Mouse (Mus musculus) MEL (cell line): ENCODE measurements around the gene Fbxw4. TPM values are rescaled to one million over a fixed set of nuclear protein-coding genes. Genes with fewer than 3 reads are reported as not detected.

Source experiments
- DNase-seq: peaks from one replicate; pipeline ENCODE4 v3.0.0; 2011; ENCODE audit warnings: low read depth, low spot score
- H3K27ac ChIP-seq: 2 replicates; pipeline ENCODE4 v1.5.1; 2012; ENCODE audit warnings: low read depth, mild to moderate bottlenecking, control low read depth, low read length, moderate library complexity; ENCODE audit not compliant: control insufficient read depth
- H3K27me3 ChIP-seq, 2 experiments: fragments of 150-350 bp in 1 of 2; sonication (generic) in 1 of 2; 2 replicates each; pipeline ENCODE4 v1.6.1; 2012; ENCODE audit warnings: low read length in 2 of 2, mild to moderate bottlenecking in 2 of 2, improper control_type of control experiment in 1 of 2, moderate library complexity in 1 of 2; ENCODE audit not compliant: insufficient read depth in 2 of 2, control insufficient read depth in 1 of 2
- H3K36me3 ChIP-seq, 2 experiments: 2 replicates each; pipeline ENCODE4 v1.6.1; 2012 to 2014; ENCODE audit warnings: low read length in 2 of 2, improper control_type of control experiment in 1 of 2, inconsistent platforms in 1 of 2, mild to moderate bottlenecking in 1 of 2; ENCODE audit not compliant: insufficient read depth in 2 of 2, control insufficient read depth in 1 of 2
- H3K4me1 ChIP-seq, 2 experiments: fragments of 150-350 bp in 1 of 2; sonication (generic) in 1 of 2; 2 replicates each; pipeline ENCODE4 v1.6.1; 2012; ENCODE audit warnings: low read length in 2 of 2, improper control_type of control experiment in 1 of 2, mild to moderate bottlenecking in 1 of 2; ENCODE audit not compliant: insufficient read depth in 2 of 2, control insufficient read depth in 1 of 2
- H3K4me3 ChIP-seq, 2 experiments: fragments of 150-350 bp in 1 of 2; sonication (generic) in 1 of 2; 2 replicates each; pipeline ENCODE4 v1.5.1; 2012; ENCODE audit warnings: low read depth in 2 of 2, low read length in 2 of 2, mild to moderate bottlenecking in 2 of 2, moderate library complexity in 2 of 2, control low read depth in 1 of 2, improper control_type of control experiment in 1 of 2; ENCODE audit not compliant: control insufficient read depth in 1 of 2, insufficient read depth in 1 of 2
- H3K79me2 ChIP-seq: 2 replicates; pipeline ENCODE4 v1.6.1; 2012; ENCODE audit warnings: mild to moderate bottlenecking, low read length, moderate library complexity; ENCODE audit not compliant: control insufficient read depth, poor library complexity, insufficient read depth
- H3K9ac ChIP-seq: 2 replicates; pipeline ENCODE4 v1.6.1; 2012; ENCODE audit warnings: low read depth, mild to moderate bottlenecking, control low read depth, low read length, moderate library complexity; ENCODE audit not compliant: control insufficient read depth, poor library complexity, severe bottlenecking
- H3K9me3 ChIP-seq: fragments of 150-350 bp; sonication (generic); replicated peaks from 2 replicates; pipeline ENCODE4 v1.6.1; 2012; ENCODE audit warnings: mild to moderate bottlenecking, low read length, improper control_type of control experiment, moderate library complexity; ENCODE audit not compliant: insufficient read depth
- BHLHE40 ChIP-seq: IDR thresholded peaks from 2 replicates; pipeline ENCODE4 v1.6.1; 2012; ENCODE audit warnings: low read depth, mild to moderate bottlenecking, inconsistent platforms, low read length, improper control_type of control experiment, borderline replicate concordance
- CHD1 ChIP-seq: IDR thresholded peaks from 2 replicates; pipeline ENCODE4 v1.6.1; 2012; ENCODE audit warnings: low read depth, mild to moderate bottlenecking, inconsistent platforms, low read length, improper control_type of control experiment
- CHD2 ChIP-seq: IDR thresholded peaks from 2 replicates; pipeline ENCODE4 v1.6.1; 2011; ENCODE audit warnings: low read length, improper control_type of control experiment
- CTCF ChIP-seq, 3 experiments: IDR thresholded peaks in 2 of 3; conservative IDR thresholded peaks in 1 of 3; 2 replicates each; pipeline ENCODE4 v1.5.1; 2011 to 2012; ENCODE audit warnings: low read length in 3 of 3, low read depth in 2 of 3, mild to moderate bottlenecking in 2 of 3, improper control_type of control experiment in 1 of 3, inconsistent platforms in 1 of 3, mixed read lengths in 1 of 3, moderate library complexity in 1 of 3; ENCODE audit not compliant: control insufficient read depth in 1 of 3, insufficient read depth in 1 of 3, poor library complexity in 1 of 3, severe bottlenecking in 1 of 3
- E2F4 ChIP-seq: IDR thresholded peaks from 2 replicates; pipeline ENCODE4 v1.6.1; 2011; ENCODE audit warnings: low read depth, low read length, improper control_type of control experiment, borderline replicate concordance
- ELF1 ChIP-seq: IDR thresholded peaks from 2 replicates; pipeline ENCODE4 v1.6.1; 2014; ENCODE audit warnings: low read depth, mild to moderate bottlenecking, inconsistent platforms, low read length, improper control_type of control experiment, moderate library complexity
- EP300 ChIP-seq, 2 experiments: IDR thresholded peaks; 2 replicates each; pipeline ENCODE4 v1.6.1; 2011; ENCODE audit warnings: improper control_type of control experiment in 2 of 2, low read length in 2 of 2, low read depth in 1 of 2, mild to moderate bottlenecking in 1 of 2
- GABPA ChIP-seq: IDR thresholded peaks from 2 replicates; pipeline ENCODE4 v1.6.1; 2012; ENCODE audit warnings: low read depth, mild to moderate bottlenecking, inconsistent platforms, low read length, improper control_type of control experiment, moderate library complexity
- GATA1 ChIP-seq: IDR thresholded peaks from 2 replicates; pipeline ENCODE4 v1.6.1; 2011; ENCODE audit warnings: low read depth, low read length, improper control_type of control experiment
- KAT2A ChIP-seq: conservative IDR thresholded peaks from 2 replicates; pipeline ENCODE4 v1.6.1; 2012; ENCODE audit warnings: low read depth, low read length, improper control_type of control experiment, inconsistent platforms
- MAFK ChIP-seq: IDR thresholded peaks from 2 replicates; pipeline ENCODE4 v1.6.1; 2011; ENCODE audit warnings: low read depth, mild to moderate bottlenecking, low read length, improper control_type of control experiment, borderline replicate concordance
- MEF2A ChIP-seq: IDR thresholded peaks from 2 replicates; pipeline ENCODE4 v1.6.1; 2014; ENCODE audit warnings: low read depth, mild to moderate bottlenecking, inconsistent platforms, low read length, improper control_type of control experiment; ENCODE audit not compliant: poor library complexity, insufficient replicate concordance, severe bottlenecking; ENCODE audit errors: extremely low read depth
- MXI1 ChIP-seq: IDR thresholded peaks from 2 replicates; pipeline ENCODE4 v1.6.1; 2011; ENCODE audit warnings: mild to moderate bottlenecking, low read depth, low read length, improper control_type of control experiment
- MYB ChIP-seq: IDR thresholded peaks from 2 replicates; pipeline ENCODE4 v1.6.1; 2011; ENCODE audit warnings: mild to moderate bottlenecking, low read depth, low read length, improper control_type of control experiment
- POLR2AphosphoS2 ChIP-seq: IDR thresholded peaks from 2 replicates; pipeline ENCODE4 v1.6.1; 2011; ENCODE audit warnings: low read length, improper control_type of control experiment
- RCOR1 ChIP-seq: IDR thresholded peaks from 2 replicates; pipeline ENCODE4 v1.6.1; 2012; ENCODE audit warnings: low read depth, mild to moderate bottlenecking, inconsistent platforms, low read length, improper control_type of control experiment
- SMC3 ChIP-seq: IDR thresholded peaks from 2 replicates; pipeline ENCODE4 v1.6.1; 2011; ENCODE audit warnings: low read depth, low read length, improper control_type of control experiment
- TAL1 ChIP-seq: IDR thresholded peaks from 2 replicates; pipeline ENCODE4 v1.6.1; 2012; ENCODE audit warnings: mild to moderate bottlenecking, inconsistent platforms, low read length, moderate library complexity, mixed read lengths
- TCF12 ChIP-seq: IDR thresholded peaks from 2 replicates; pipeline ENCODE4 v1.6.1; 2014; ENCODE audit warnings: low read depth, mild to moderate bottlenecking, inconsistent platforms, low read length, improper control_type of control experiment, moderate library complexity
- USF1 ChIP-seq: IDR thresholded peaks from 2 replicates; pipeline ENCODE4 v1.6.1; 2014; ENCODE audit warnings: low read depth, mild to moderate bottlenecking, inconsistent platforms, low read length, improper control_type of control experiment, moderate library complexity
- USF2 ChIP-seq, 2 experiments: IDR thresholded peaks; 2 replicates each; pipeline ENCODE4 v1.6.1; 2011 to 2012; ENCODE audit warnings: improper control_type of control experiment in 2 of 2, low read length in 2 of 2, borderline replicate concordance in 1 of 2, inconsistent platforms in 1 of 2, low read depth in 1 of 2, mild to moderate bottlenecking in 1 of 2; ENCODE audit not compliant: insufficient read depth in 1 of 2
- ZKSCAN1 ChIP-seq: IDR thresholded peaks from 2 replicates; pipeline ENCODE4 v1.6.1; 2012; ENCODE audit warnings: low read depth, mild to moderate bottlenecking, inconsistent platforms, low read length, improper control_type of control experiment, moderate library complexity
- ZMIZ1 ChIP-seq: IDR thresholded peaks from 2 replicates; pipeline ENCODE4 v1.6.1; 2012; ENCODE audit warnings: low read depth, mild to moderate bottlenecking, inconsistent platforms, low read length, improper control_type of control experiment, moderate library complexity
- ZNF384 ChIP-seq: IDR thresholded peaks from 2 replicates; pipeline ENCODE4 v1.6.1; 2012; ENCODE audit warnings: low read depth, mild to moderate bottlenecking, inconsistent platforms, low read length, improper control_type of control experiment
- polyA plus RNA-seq, 2 experiments: library from polyadenylated mRNA; stranded (reverse) in 1 of 2; unstranded in 1 of 2; fragments of >175 nt in 1 of 2; fragments of >200 nt in 1 of 2; gene quantifications; 2 replicates each; pipeline versions ENCODE4 v1.2.1 to v1.2.4; 2012; ENCODE audit warnings: low replicate concordance in 2 of 2, low read depth in 1 of 2; ENCODE audit not compliant: insufficient read length in 2 of 2, insufficient read depth in 1 of 2, missing spikeins in 1 of 2
- total RNA-seq: library from RNA; depleted of rRNA; stranded (reverse); fragments of 300-350 nt; gene quantifications from 2 replicates; pipeline ENCODE4 v1.2.3, GENCODE M21; 2012

Gene Fbxw4
- total and polyA plus RNA-seq, 3 experiments, result 12.4 to 45.3 TPM; not detected in 1

- DNase-seq, result no peak
- no peaks in the 10 kb centered on the region for H3K27me3 ChIP-seq
- peaks cover 0 to 7% of the 10 kb centered on the region in 2 experiments; a peak in 2 of 4 replicates for H3K4me1 ChIP-seq
- no peak overlapping the region for H3K9ac ChIP-seq
- H3K27ac ChIP-seq, result no peak overlapping the region
- no peaks in the 10 kb centered on the region for H3K79me2 ChIP-seq
- peaks cover 0 to 2% of the 10 kb centered on the region in 2 experiments; a peak in 2 of 4 replicates for H3K36me3 ChIP-seq
- no peaks in the 10 kb centered on the region for H3K9me3 ChIP-seq
- no peak for TF ChIP-seq TAL1
- TF ChIP-seq SMC3, result no peak
- TF ChIP-seq, all 39 proteins: peak for 0
- H3K4me3 ChIP-seq, result no peak overlapping the region
Measured at GRCm38 (mm10) chr19:45646866-45647265, 13.2 kb downstream of the Fbxw4 start.

- no peak for DNase-seq
- no peaks in the 10 kb centered on the region; a peak in 1 of 4 replicates for H3K36me3 ChIP-seq
- TF ChIP-seq E2F4 (no peak), TCF12 (no peak), KAT2A (no peak), MXI1 (no peak), ZKSCAN1 (no peak), MEF2A (no peak), ZMIZ1 (no peak), MYB (no peak), CHD2 (no peak), ELF1 (no peak), BHLHE40 (no peak)
Measured at GRCm38 (mm10) chr19:45640691-45641090, 19.4 kb downstream of the Fbxw4 start.

GRCm38 (mm10) chr19:45635960-45636359 lies 24.2 kb downstream of the Fbxw4 start:
- Histone ChIP-seq H3K9me3 (no peaks in the 10 kb centered on the region), H3K27ac (no peak overlapping the region), H3K79me2 (no peaks in the 10 kb centered on the region), H3K4me1 (no peaks in the 10 kb centered on the region), H3K4me3 (no peak overlapping the region), H3K9ac (no peak overlapping the region), H3K27me3 (no peaks in the 10 kb centered on the region), H3K36me3 (no peaks in the 10 kb centered on the region; a peak in 1 of 4 replicates)
- TF ChIP-seq BHLHE40 (no peak), MYB (no peak), GABPA (no peak), USF1 (no peak), MAFK (no peak), RCOR1 (peak; percentile 65), GATA1 (peak; percentile 24; the same call in 1 of the 2 replicates), EP300 (IDR thresholded peaks at IDR 0.05; ENCODE audit: low read depth in 1 of 2, low read length in 2 of 2) (no peak), POLR2AphosphoS2 (no peak), MEF2A (no peak), ZNF384 (peak; percentile 83), ELF1 (no peak), CHD1 (no peak), E2F4 (no peak), CTCF (IDR thresholded peaks at IDR 0.05 in 2 of 3, conservative IDR thresholded peaks at IDR 0.05 in 1 of 3; ENCODE audit: control insufficient read depth in 1 of 3, insufficient read depth in 1 of 3, low read depth in 2 of 3, low read length in 3 of 3, poor library complexity in 1 of 3, severe bottlenecking in 1 of 3) (no peak), USF2 (IDR thresholded peaks at IDR 0.05; ENCODE audit: borderline replicate concordance in 1 of 2, insufficient read depth in 1 of 2, low read depth in 1 of 2, low read length in 2 of 2) (no peak)
- no peak for DNase-seq

More at GRCm38 (mm10) chr19:45640691-45641090, 19.4 kb downstream of the Fbxw4 start:
- H3K27ac ChIP-seq, result no peak overlapping the region
- H3K4me1 ChIP-seq, result no peaks in the 10 kb centered on the region
- no peaks in the 10 kb centered on the region for H3K79me2 ChIP-seq
- no peak overlapping the region for H3K4me3 ChIP-seq
- no peaks in the 10 kb centered on the region for H3K27me3 ChIP-seq
- H3K9ac ChIP-seq, result no peak overlapping the region
- no peaks in the 10 kb centered on the region for H3K9me3 ChIP-seq
